Mouse (Mus musculus) embryonic facial prominence, embryonic 14.5 days (tissue): ENCODE results near the gene Neurl1a. TPM values are rescaled to one million over a fixed set of nuclear protein-coding genes. Genes with fewer than 3 reads are reported as not detected.
A peak's percentile ranks its signal among the peaks of the same experiment; 100 is the strongest.

Experiments
- ATAC-seq: fragments of 200-750 bp; cut with Nextera tagmentation; 2 replicates; pipeline ENCODE4 v1.8.0; 2017; ENCODE audit warnings: low read depth, moderate number of reproducible peaks, moderate TSS enrichment
- DNase-seq: peaks from one replicate; pipeline ENCODE4 v3.0.0-alpha.2; 2015; ENCODE audit warnings: low spot score
- H3K27ac ChIP-seq: fragments of 300-500 bp; sonication (generic); replicated peaks from 2 replicates; pipeline ENCODE4 v1.5.1; 2014; ENCODE audit warnings: low read depth, mild to moderate bottlenecking, low read length, moderate library complexity
- H3K27me3 ChIP-seq: fragments of 300-500 bp; sonication (generic); replicated peaks from 2 replicates; pipeline ENCODE4 v1.6.1; 2014; ENCODE audit warnings: low read length; ENCODE audit not compliant: control insufficient read depth, insufficient read depth
- H3K36me3 ChIP-seq: fragments of 300-500 bp; sonication (generic); 2 replicates; pipeline ENCODE4 v1.6.1; 2014; ENCODE audit warnings: low read length, mixed read lengths; ENCODE audit not compliant: control insufficient read depth, insufficient read depth
- H3K4me1 ChIP-seq: fragments of 300-500 bp; sonication (generic); 2 replicates; pipeline ENCODE4 v1.6.1; 2014; ENCODE audit warnings: antibody characterized with exemption, low read length; ENCODE audit not compliant: control insufficient read depth, insufficient read depth
- H3K4me2 ChIP-seq: fragments of 300-500 bp; sonication (generic); 2 replicates; pipeline ENCODE4 v1.6.1; 2014; ENCODE audit warnings: low read depth, mild to moderate bottlenecking, low read length, moderate library complexity, mixed read lengths
- H3K4me3 ChIP-seq: fragments of 300-500 bp; sonication (generic); 2 replicates; pipeline ENCODE4 v1.5.1; 2014; ENCODE audit warnings: low read depth, mild to moderate bottlenecking, low read length
- H3K9ac ChIP-seq: fragments of 300-500 bp; sonication (generic); 2 replicates; pipeline ENCODE4 v1.6.1; 2014; ENCODE audit warnings: low read depth, mild to moderate bottlenecking, low read length, moderate library complexity, mixed read lengths
- H3K9me3 ChIP-seq: fragments of 300-500 bp; sonication (generic); 2 replicates; pipeline ENCODE4 v1.6.1; 2016; ENCODE audit warnings: low read length; ENCODE audit not compliant: control insufficient read depth
- WGBS: fragments of 180-500 bp; shearing (Covaris S2); extraction: QIAGEN DNeasy Blood & Tissue Kit; methylation state at CpG from one replicate; pipeline ENCODE4 v1.1.7; 2014; 5-methylcytosine and 5-hydroxymethylcytosine counted together
- polyA plus RNA-seq: library from polyadenylated mRNA; unstranded; fragments of >200 nt; fragmentation: Nextera tagmentation; extraction: Ambion mirVana; gene quantifications from 2 replicates; pipeline ENCODE4 v1.2.1, GENCODE M21; 2014

Neurl1a gene
- polyA plus RNA-seq, 1 experiment from 2014 or later = 8.2 TPM

DNA sequence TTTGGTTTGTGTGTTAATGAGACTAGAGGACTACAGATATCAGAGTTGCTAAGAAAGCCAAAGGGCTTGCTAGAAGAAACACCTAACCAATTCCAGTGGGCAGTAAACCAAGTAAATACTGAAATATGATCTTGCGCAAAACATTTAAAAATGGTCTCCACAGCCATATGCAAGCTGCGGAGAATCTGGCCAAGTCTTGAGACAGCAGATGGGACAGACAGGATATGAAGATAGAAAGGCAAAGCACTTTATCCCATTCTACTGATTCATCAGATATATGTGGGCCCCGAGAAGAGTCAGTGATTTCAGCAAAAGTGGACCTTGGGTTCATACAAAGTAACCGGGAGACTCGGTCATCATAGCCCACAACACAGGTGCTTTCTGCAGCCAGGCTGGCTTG is 13.5 kb downstream of the Neurl1a start:
- Histone ChIP-seq H3K27ac (no peak overlapping the region), H3K4me3 (no peak overlapping the region), H3K9ac (no peak overlapping the region), H3K36me3 (no peaks in the 10 kb centered on the region), H3K4me1 (peaks cover 9% of the 10 kb centered on the region; the same call in 1 of the 2 replicates), H3K4me2 (no peak overlapping the region), H3K9me3 (no peaks in the 10 kb centered on the region), H3K27me3 (no peaks in the 10 kb centered on the region)
- DNase-seq (no peak), ATAC-seq (no peak)
- WGBS = 91% methylated on average over 5 of the region's 5 CpGs

- DNase-seq = no peak
- H3K4me2 ChIP-seq = no peak overlapping the region
- peaks cover 11% of the 10 kb centered on the region for H3K4me1 ChIP-seq
- no peak overlapping the region for H3K4me3 ChIP-seq
- no peak overlapping the region for H3K27ac ChIP-seq
- H3K27me3 ChIP-seq = no peaks in the 10 kb centered on the region
- WGBS = 61% methylated on average over 13 of the region's 13 CpGs
- H3K9ac ChIP-seq = no peak overlapping the region
- no peak for ATAC-seq
- no peaks in the 10 kb centered on the region for H3K36me3 ChIP-seq
- H3K9me3 ChIP-seq = no peaks in the 10 kb centered on the region
These were observed 20.2 kb downstream of the Neurl1a start for GRCm38 (mm10) chr19:47198671-47199350.

- ATAC-seq (no peak), DNase-seq (no peak)
- Histone ChIP-seq H3K4me1 (peaks cover 11% of the 10 kb centered on the region), H3K9me3 (no peaks in the 10 kb centered on the region), H3K9ac (0 out of 2 replicates have a peak overlapping the region, but pooled peaks have one; percentile 15), H3K36me3 (no peaks in the 10 kb centered on the region), H3K4me2 (peak overlapping the region; percentile 25; the same call in 1 of the 2 replicates), H3K4me3 (no peak overlapping the region), H3K27ac (no peak overlapping the region; the same call in 1 of the 2 replicates), H3K27me3 (no peaks in the 10 kb centered on the region)
- 35% methylated on average over 12 of the region's 12 CpGs for WGBS
These were observed 23.4 kb downstream of the Neurl1a start for GRCm38 (mm10) chr19:47201972-47202371.

DNA sequence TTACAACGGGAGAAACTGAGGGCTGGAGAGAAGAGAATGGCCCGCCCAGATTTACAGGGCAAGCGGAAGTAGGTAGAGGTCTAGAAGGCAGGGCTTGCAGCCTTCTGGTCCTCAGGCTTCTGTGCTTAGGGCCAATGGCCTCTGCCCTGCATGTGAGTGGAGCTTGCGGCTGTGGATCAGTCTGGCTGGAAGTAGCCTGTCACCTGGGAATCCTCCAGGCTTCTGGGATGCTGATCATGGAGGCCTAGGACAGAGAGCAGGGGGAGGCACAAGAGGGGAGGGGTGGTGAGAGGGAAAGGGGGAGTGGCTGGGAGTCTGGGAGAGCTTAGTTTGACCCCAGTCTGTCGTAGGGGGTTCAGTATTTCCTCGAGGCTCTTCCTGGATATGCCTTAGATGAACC is 23.8 kb downstream of the Neurl1a start:
- Histone ChIP-seq H3K36me3 (no peaks in the 10 kb centered on the region), H3K9me3 (no peaks in the 10 kb centered on the region), H3K27me3 (no peaks in the 10 kb centered on the region), H3K4me3 (no peak overlapping the region), H3K4me2 (no peak overlapping the region), H3K27ac (no peak overlapping the region; the same call in 1 of the 2 replicates), H3K9ac (no peak overlapping the region), H3K4me1 (peaks cover 11% of the 10 kb centered on the region)
- DNase-seq = no peak
- 48% methylated on average over 6 of the region's 6 CpGs for WGBS
- ATAC-seq = no peak

DNA sequence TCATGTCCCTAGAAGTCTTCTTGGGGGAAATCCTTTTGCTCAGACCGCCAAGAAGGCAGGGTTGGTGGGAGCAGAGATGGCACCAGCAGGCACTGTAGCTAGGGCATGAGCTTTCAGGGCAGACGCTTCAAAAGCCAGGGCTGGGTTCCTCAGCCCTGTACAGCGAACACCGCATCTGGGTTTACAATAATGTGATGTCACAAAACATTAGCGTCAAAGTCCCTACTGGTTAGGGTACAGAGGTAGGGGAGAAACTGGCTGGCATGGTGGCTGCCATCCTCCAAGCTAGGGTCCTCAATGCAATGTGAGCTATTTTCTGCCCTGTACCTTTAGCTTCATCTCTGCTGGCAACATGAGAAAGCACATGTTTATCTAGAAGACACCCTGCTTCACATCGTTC is 24.4 kb downstream of the Neurl1a start:
- ATAC-seq (no peak), DNase-seq (no peak)
- peaks cover 11% of the 10 kb centered on the region for H3K4me1 ChIP-seq
- H3K4me2 ChIP-seq = no peak overlapping the region
- no peaks in the 10 kb centered on the region for H3K36me3 ChIP-seq
- no peak overlapping the region for H3K4me3 ChIP-seq
- H3K27me3 ChIP-seq = no peaks in the 10 kb centered on the region
- H3K9ac ChIP-seq = no peak overlapping the region
- no peaks in the 10 kb centered on the region for H3K9me3 ChIP-seq
- H3K27ac ChIP-seq = no peak overlapping the region
- WGBS = 79% methylated on average over 6 of the region's 6 CpGs

DNA sequence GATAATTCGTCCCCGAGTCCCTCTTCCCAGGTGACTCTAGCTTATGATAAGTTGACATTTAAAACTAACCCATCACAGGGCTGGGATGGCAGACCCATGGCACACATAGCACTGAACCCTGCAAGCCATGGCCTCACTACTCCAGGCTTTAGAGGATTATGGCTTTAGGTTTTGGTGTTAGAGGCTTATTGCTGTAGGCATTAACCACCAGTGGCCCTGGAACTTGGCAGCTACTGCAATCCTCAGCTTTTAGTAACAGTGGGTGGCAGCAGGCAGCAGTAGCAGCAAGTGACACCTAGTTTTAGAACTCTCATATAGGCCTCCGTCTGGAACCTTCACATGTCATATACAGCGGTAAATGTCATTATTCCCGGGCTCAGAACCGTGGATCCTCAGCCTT is 26.0 kb downstream of the Neurl1a start:
- H3K9ac ChIP-seq = no peak overlapping the region
- H3K36me3 ChIP-seq = no peaks in the 10 kb centered on the region
- WGBS = 84% methylated on average over 6 of the region's 6 CpGs
- no peak overlapping the region for H3K4me2 ChIP-seq
- H3K27me3 ChIP-seq = no peaks in the 10 kb centered on the region
- H3K4me3 ChIP-seq = no peak overlapping the region
- H3K4me1 ChIP-seq = peaks cover 11% of the 10 kb centered on the region
- no peak overlapping the region for H3K27ac ChIP-seq
- ATAC-seq (no peak), DNase-seq (no peak)
- no peaks in the 10 kb centered on the region for H3K9me3 ChIP-seq

GRCm38 (mm10) chr19:47206126-47206525 is 27.5 kb downstream of the Neurl1a start:
- Histone ChIP-seq H3K9me3 (no peaks in the 10 kb centered on the region), H3K4me3 (no peak overlapping the region), H3K27ac (no peak overlapping the region), H3K9ac (no peak overlapping the region), H3K4me1 (peaks cover 11% of the 10 kb centered on the region), H3K36me3 (no peaks in the 10 kb centered on the region), H3K4me2 (no peak overlapping the region), H3K27me3 (no peaks in the 10 kb centered on the region)
- DNase-seq = no peak
- 69% methylated on average over 1 of the region's 1 CpGs for WGBS
- no peak for ATAC-seq

- WGBS = 90% methylated on average over 4 of the region's 4 CpGs
- H3K27me3 ChIP-seq = no peaks in the 10 kb centered on the region
- no peak for DNase-seq
- no peak overlapping the region for H3K4me3 ChIP-seq
- H3K27ac ChIP-seq = no peak overlapping the region
- H3K9ac ChIP-seq = no peak overlapping the region
- H3K9me3 ChIP-seq = no peaks in the 10 kb centered on the region
- no peak for ATAC-seq
- H3K4me2 ChIP-seq = no peak overlapping the region
- H3K36me3 ChIP-seq = no peaks in the 10 kb centered on the region
- H3K4me1 ChIP-seq = no peaks in the 10 kb centered on the region
These were observed 31.8 kb downstream of the Neurl1a start for GRCm38 (mm10) chr19:47210432-47210831.
